Comparison of ENCODE assay signal across 17 mouse cellular contexts in genomic region chr17:13778865-13779264, GRCm38 (mm10). TPM values are rescaled to one million over a fixed set of nuclear protein-coding genes. Genes with fewer than 3 reads are reported as not detected.
"Had no signal": no experiment of that assay in that cellular context is flagged by ENCODE, and none has a peak within 500 bp of the region (broad histone marks: within the 10 kb centered on the region; RNA-seq: fewer than 3 reads in every experiment).

No protein-coding gene starts in this region.

- H3K27me3 ChIP-seq: intestine, embryonic 15.5 days; kidney, embryonic 15.5 days; limb, embryonic 13.5 days; liver, embryonic 12.5 days; liver, embryonic 15.5 days; lung, embryonic 15.5 days had no signal

- ATAC-seq: intestine, embryonic 15.5 days; liver, embryonic 12.5 days had no signal

- H3K27ac ChIP-seq: intestine, embryonic 15.5 days; kidney, embryonic 15.5 days; limb, embryonic 10.5 days; limb, embryonic 13.5 days; liver, embryonic 12.5 days; liver, embryonic 15.5 days; lung, embryonic 15.5 days had no signal

- H3K4me1 ChIP-seq: intestine, embryonic 15.5 days; kidney, embryonic 15.5 days; limb, embryonic 10.5 days; limb, embryonic 13.5 days; liver, embryonic 12.5 days; liver, embryonic 15.5 days had no signal

- H3K4me3 ChIP-seq: intestine, embryonic 15.5 days; kidney, embryonic 15.5 days; limb, embryonic 10.5 days; limb, embryonic 13.5 days; liver, embryonic 12.5 days; liver, embryonic 15.5 days; lung, embryonic 15.5 days had no signal

- H3K9me3 ChIP-seq: intestine, embryonic 15.5 days; kidney, embryonic 15.5 days; limb, embryonic 10.5 days; liver, embryonic 12.5 days; liver, embryonic 15.5 days; lung, embryonic 15.5 days had no signal

- DNase-seq: kidney, adult 11 months; kidney, adult 8-10 months; kidney, postnatal 10 days; kidney, postnatal 36 days; liver; midbrain, embryonic 14.5 days; thymus, adult 18-20 months; thymus, postnatal 14 days; thymus, postnatal 4 days had no signal

- H3K36me3 ChIP-seq: intestine, embryonic 15.5 days; kidney, embryonic 15.5 days; limb, embryonic 10.5 days; limb, embryonic 13.5 days; liver, embryonic 12.5 days; liver, embryonic 15.5 days; lung, embryonic 15.5 days had no signal

RNA-seq across cellular contexts. Expression of gene Tcte2, which starts 17.2 kb away (rescaled TPM):
- total RNA-seq: megakaryocyte-erythroid progenitor cell, adult 5-6 weeks had no signal
